Mouse (Mus musculus) liver, embryonic 14.5 days (tissue): Measurements from ENCODE around the gene Dnajc1. TPM values are rescaled to one million over a fixed set of nuclear protein-coding genes. Genes with fewer than 3 reads are reported as not detected.
A peak's percentile ranks its signal among the peaks of the same experiment; 100 is the strongest.

Experiments
- ATAC-seq: fragments of 200-750 bp; cut with Nextera tagmentation; 2 replicates; pipeline ENCODE4 v1.8.0; 2017; ENCODE audit warnings: moderate number of reproducible peaks, mild to moderate bottlenecking, moderate library complexity; ENCODE audit not compliant: insufficient read depth
- DNase-seq, 3 experiments: peaks; one replicate each; pipeline ENCODE4 v3.0.0-alpha.2; 2012 to 2013; ENCODE audit warnings: low read depth in 3 of 3, low spot score in 3 of 3
- H3K27ac ChIP-seq: fragments of 300-500 bp; sonication (generic); 2 replicates; pipeline ENCODE4 v1.5.1; 2014; ENCODE audit warnings: moderate library complexity, mild to moderate bottlenecking, control low read depth, inconsistent platforms
- H3K27me3 ChIP-seq: fragments of 300-500 bp; sonication (generic); 2 replicates; pipeline ENCODE4 v1.6.1; 2014; ENCODE audit warnings: mild to moderate bottlenecking, low read length, moderate library complexity; ENCODE audit not compliant: control insufficient read depth, insufficient read depth
- H3K36me3 ChIP-seq: fragments of 300-500 bp; sonication (generic); replicated peaks from 2 replicates; pipeline ENCODE4 v1.6.1; 2014; ENCODE audit warnings: low read depth; ENCODE audit not compliant: control insufficient read depth, insufficient read depth
- H3K4me1 ChIP-seq, 2 experiments: fragments of 200-500 bp in 1 of 2; fragments of 300-500 bp in 1 of 2; sonication (generic) in 1 of 2; replicated peaks; 2 replicates each; pipeline ENCODE4 v1.6.1; 2012 to 2014; ENCODE audit warnings: antibody characterized with exemption in 1 of 2, inconsistent platforms in 1 of 2, low read length in 1 of 2; ENCODE audit not compliant: control insufficient read depth in 2 of 2, insufficient read depth in 2 of 2
- H3K4me2 ChIP-seq: fragments of 300-500 bp; sonication (generic); 2 replicates; pipeline ENCODE4 v1.6.1; 2014; ENCODE audit warnings: low read depth, mild to moderate bottlenecking, control low read depth, moderate library complexity
- H3K4me3 ChIP-seq, 2 experiments: fragments of 200-500 bp in 1 of 2; fragments of 300-500 bp in 1 of 2; sonication (generic) in 1 of 2; 2 replicates each; pipeline ENCODE4 v1.5.1; 2012 to 2014; ENCODE audit warnings: low read depth in 2 of 2, low read length in 2 of 2, mild to moderate bottlenecking in 2 of 2, control low read depth in 1 of 2, inconsistent platforms in 1 of 2, moderate library complexity in 1 of 2; ENCODE audit not compliant: insufficient read depth in 1 of 2
- H3K9ac ChIP-seq: fragments of 300-500 bp; sonication (generic); replicated peaks from 2 replicates; pipeline ENCODE4 v1.6.1; 2014; ENCODE audit warnings: mild to moderate bottlenecking, control low read depth, moderate library complexity
- H3K9me3 ChIP-seq: fragments of 300-500 bp; sonication (generic); 2 replicates; pipeline ENCODE4 v1.6.1; 2016; ENCODE audit warnings: low read length, mixed read lengths; ENCODE audit not compliant: control insufficient read depth
- CTCF ChIP-seq: IDR thresholded peaks from 2 replicates; pipeline ENCODE4 v1.5.1; 2016; ENCODE audit warnings: antibody characterized with exemption, low read depth, control low read depth
- EP300 ChIP-seq: IDR thresholded peaks from 2 replicates; pipeline ENCODE4 v1.6.1; 2016; ENCODE audit warnings: antibody characterized with exemption, low read depth
- WGBS: fragments of 180-500 bp; shearing (Covaris S2); extraction: QIAGEN DNeasy Blood & Tissue Kit; methylation state at CpG from one replicate; pipeline ENCODE4 v1.1.7; 2014; ENCODE audit not compliant: insufficient replicate concordance; 5-methylcytosine and 5-hydroxymethylcytosine counted together
- polyA plus RNA-seq, 2 experiments: library from polyadenylated mRNA; depleted of rRNA in 1 of 2; stranded (reverse) in 1 of 2; unstranded in 1 of 2; fragments of >200 nt; fragmentation: Nextera tagmentation in 1 of 2; extraction: Ambion mirVana in 1 of 2; gene quantifications; 2 replicates each; pipeline versions ENCODE4 v1.2.1 to v1.2.3; 2012 to 2014

Dnajc1 gene
- polyA plus RNA-seq, 2 experiments: 4.4 to 8.0 TPM

- H3K9me3 ChIP-seq: no peaks in the 10 kb centered on the region
- ATAC-seq (no peak), DNase-seq (no peak)
- TF ChIP-seq EP300 (no peak), CTCF (no peak)
- peak overlapping the region; percentile 92 for H3K4me2 ChIP-seq
- peaks cover 2 to 7% of the 10 kb centered on the region in 2 experiments; a peak in 3 of 4 replicates for H3K4me1 ChIP-seq
- H3K4me3 ChIP-seq: peak overlapping the region; percentile 78 to 82
- no peaks in the 10 kb centered on the region for H3K36me3 ChIP-seq
- H3K27me3 ChIP-seq: no peaks in the 10 kb centered on the region
- 62% methylated on average over 2 of the region's 2 CpGs for WGBS
- peak overlapping the region; percentile 74 for H3K9ac ChIP-seq
- H3K27ac ChIP-seq: peak overlapping the region; percentile 48; the same call in 1 of the 2 replicates
Observed at GRCm38 (mm10) chr2:18393022-18393519, 441 bp upstream of the Dnajc1 start.

- TF ChIP-seq EP300 (no peak), CTCF (no peak)
- Histone ChIP-seq H3K27ac (peak overlapping the region; percentile 58), H3K4me1 (peaks cover 2 to 7% of the 10 kb centered on the region in 2 experiments; a peak in 3 of 4 replicates)
Observed at GRCm38 (mm10) chr2:18391861-18392260, 769 bp downstream of the Dnajc1 start.

GRCm38 (mm10) chr2:18389631-18390030 is 3.0 kb downstream of the Dnajc1 start:
- TF ChIP-seq CTCF: no peak
- no peak for TF ChIP-seq EP300
- ATAC-seq: no peak

More at GRCm38 (mm10) chr2:18391861-18392260, 769 bp downstream of the Dnajc1 start:
- no peaks in the 10 kb centered on the region for H3K27me3 ChIP-seq
- no peak for ATAC-seq
- peak overlapping the region; percentile 78 to 82 for H3K4me3 ChIP-seq
- no peaks in the 10 kb centered on the region for H3K36me3 ChIP-seq
- peak overlapping the region; percentile 74 for H3K9ac ChIP-seq
- no peaks in the 10 kb centered on the region for H3K9me3 ChIP-seq
- H3K4me2 ChIP-seq: peak overlapping the region; percentile 92
- whole genome bisulfite sequencing: under 1% methylated on average over 11 of the region's 11 CpGs
- no peak for DNase-seq

GRCm38 (mm10) chr2:18381662-18382061 is 11.0 kb downstream of the Dnajc1 start:
- TF ChIP-seq CTCF: no peak
- no peak for TF ChIP-seq EP300
- H3K4me2 ChIP-seq: no peak overlapping the region

More at GRCm38 (mm10) chr2:18389631-18390030, 3.0 kb downstream of the Dnajc1 start:
- Histone ChIP-seq H3K27ac (no peak overlapping the region), H3K9ac (no peak overlapping the region), H3K27me3 (no peaks in the 10 kb centered on the region), H3K4me1 (peaks cover 2 to 7% of the 10 kb centered on the region in 2 experiments; a peak in 3 of 4 replicates), H3K36me3 (no peaks in the 10 kb centered on the region), H3K9me3 (no peaks in the 10 kb centered on the region), H3K4me2 (no peak overlapping the region), H3K4me3 (no peak overlapping the region)
- WGBS: 39% methylated on average over 1 of the region's 1 CpGs
- no peak for DNase-seq

GRCm38 (mm10) chr2:18372400-18373182 is 20.0 kb downstream of the Dnajc1 start:
- 36% methylated on average over 11 of the region's 11 CpGs for WGBS
- H3K4me2 ChIP-seq: no peak overlapping the region

More at GRCm38 (mm10) chr2:18381662-18382061, 11.0 kb downstream of the Dnajc1 start:
- Histone ChIP-seq H3K9me3 (no peaks in the 10 kb centered on the region), H3K9ac (no peak overlapping the region), H3K27ac (no peak overlapping the region), H3K4me3 (no peak overlapping the region), H3K27me3 (no peaks in the 10 kb centered on the region), H3K4me1 (no peaks in the 10 kb centered on the region), H3K36me3 (no peaks in the 10 kb centered on the region)
- DNase-seq: no peak
- no peak for ATAC-seq

More at GRCm38 (mm10) chr2:18372400-18373182, 20.0 kb downstream of the Dnajc1 start:
- no peaks in the 10 kb centered on the region for H3K27me3 ChIP-seq
- peaks cover 0 to 7% of the 10 kb centered on the region in 2 experiments; a peak in 2 of 4 replicates for H3K4me1 ChIP-seq
- TF ChIP-seq EP300 (no peak), CTCF (no peak)
- no peak overlapping the region for H3K4me3 ChIP-seq
- H3K27ac ChIP-seq: no peak overlapping the region
- DNase-seq (no peak), ATAC-seq (no peak)
- H3K9me3 ChIP-seq: no peaks in the 10 kb centered on the region
- no peak overlapping the region for H3K9ac ChIP-seq
- H3K36me3 ChIP-seq: no peaks in the 10 kb centered on the region
